Mouse (Mus musculus): ENCODE data around the gene Col1a2.

The Col1a2 gene

GRCm38 (mm10) chr6:4504603-4505131 is at the start of gene Col1a2:
Gene Col1a2, plus strand, starts transcription at chr6:4504814.
- no peak for DNase-seq

GRCm38 (mm10) chr6:4455518-4455917 is 49.1 kb upstream of the Col1a2 start:
- no peak for DNase-seq

GRCm38 (mm10) chr6:4455961-4456617 is 48.5 kb upstream of the Col1a2 start:
- no peak for DNase-seq

- DNase-seq, result peak in 1 of 2 experiments; percentile 16
Measured at GRCm38 (mm10) chr6:4456691-4457447, 47.7 kb upstream of the Col1a2 start.

GRCm38 (mm10) chr6:4457555-4457996 is 47.0 kb upstream of the Col1a2 start:
- peak; percentile 64 to 72 for DNase-seq

GRCm38 (mm10) chr6:4465320-4465719 is 39.3 kb upstream of the Col1a2 start:
- no peak for DNase-seq

GRCm38 (mm10) chr6:4483577-4483936 is 21.1 kb upstream of the Col1a2 start:
- DNase-seq, result no peak

- peak in 1 of 2 experiments; percentile 16 for DNase-seq
Measured at GRCm38 (mm10) chr6:4483937-4484601, 20.5 kb upstream of the Col1a2 start.

- peak; percentile 71 to 87 for DNase-seq
Measured at GRCm38 (mm10) chr6:4488349-4488748, 16.3 kb upstream of the Col1a2 start.

- DNase-seq, result no peak
Measured at GRCm38 (mm10) chr6:4488966-4489365, 15.6 kb upstream of the Col1a2 start.

- DNase-seq, result peak; percentile 69 to 71
Measured at GRCm38 (mm10) chr6:4489366-4490245, 15.0 kb upstream of the Col1a2 start.

- no peak for DNase-seq
Measured at GRCm38 (mm10) chr6:4493666-4494065, 10.9 kb upstream of the Col1a2 start.

- DNase-seq, result no peak
Measured at GRCm38 (mm10) chr6:4496428-4496827, 8.2 kb upstream of the Col1a2 start.

GRCm38 (mm10) chr6:4503106-4503505 is 1.5 kb upstream of the Col1a2 start:
- peak in 1 of 2 experiments; percentile 62 for DNase-seq

- DNase-seq, result peak; percentile 75 to 88
Measured at GRCm38 (mm10) chr6:4505158-4505997, 764 bp downstream of the Col1a2 start.

GRCm38 (mm10) chr6:4506106-4506505 is 1.5 kb downstream of the Col1a2 start:
- DNase-seq, result peak; percentile 40 to 51

GRCm38 (mm10) chr6:4506791-4507190 is 2.2 kb downstream of the Col1a2 start:
- no peak for DNase-seq

GRCm38 (mm10) chr6:4507323-4507722 is 2.7 kb downstream of the Col1a2 start:
- no peak for DNase-seq

- no peak for DNase-seq
Measured at GRCm38 (mm10) chr6:4508279-4508678, 3.7 kb downstream of the Col1a2 start.

- DNase-seq, result no peak
Measured at GRCm38 (mm10) chr6:4509395-4509794, 4.8 kb downstream of the Col1a2 start.

- DNase-seq, result no peak
Measured at GRCm38 (mm10) chr6:4514671-4515070, 10.1 kb downstream of the Col1a2 start.

All from lung, postnatal 4 days (tissue).